Mouse (Mus musculus): ENCODE data around the gene Gli2. TPM values are rescaled to one million over a fixed set of nuclear protein-coding genes. Genes with fewer than 3 reads are reported as not detected.

The Gli2 gene
- polyA plus RNA-seq, 1 experiment from 2014 or later = 1.9 TPM

DNA sequence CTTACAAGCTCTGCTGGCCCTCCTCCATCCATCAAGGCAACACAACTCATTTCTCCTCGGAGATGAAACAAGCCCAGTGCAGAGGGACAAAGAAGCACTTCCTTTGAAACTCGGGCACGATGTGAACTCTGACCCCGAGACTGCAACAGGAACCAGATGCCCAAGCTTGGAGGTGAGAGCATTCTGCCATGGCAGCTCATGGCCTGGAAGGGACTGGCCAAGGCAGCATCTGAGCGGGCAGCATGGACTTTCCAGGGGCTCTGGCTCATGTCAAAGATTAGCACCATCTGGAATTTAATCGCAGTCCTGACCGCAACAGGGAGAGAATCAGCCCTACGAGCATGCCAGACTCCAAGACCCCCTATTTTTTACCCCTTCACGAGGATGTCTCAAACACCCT lies 148.5 kb downstream of the Gli2 start:
- Histone ChIP-seq H3K27ac (replicated peaks) (peak overlapping the region; percentile 30; the same call in 1 of the 2 replicates), H3K36me3 (no peaks in the 10 kb centered on the region), H3K4me1 (replicated peaks) (peaks cover 64% of the 10 kb centered on the region), H3K4me3 (no peak overlapping the region), H3K9me3 (no peaks in the 10 kb centered on the region), H3K4me2 (no peak overlapping the region), H3K27me3 (no peaks in the 10 kb centered on the region), H3K9ac (no peak overlapping the region)
- whole genome bisulfite sequencing = 42% methylated on average over 9 of the region's 9 CpGs
- no peak for ATAC-seq (ENCODE audit: low read depth)

DNA sequence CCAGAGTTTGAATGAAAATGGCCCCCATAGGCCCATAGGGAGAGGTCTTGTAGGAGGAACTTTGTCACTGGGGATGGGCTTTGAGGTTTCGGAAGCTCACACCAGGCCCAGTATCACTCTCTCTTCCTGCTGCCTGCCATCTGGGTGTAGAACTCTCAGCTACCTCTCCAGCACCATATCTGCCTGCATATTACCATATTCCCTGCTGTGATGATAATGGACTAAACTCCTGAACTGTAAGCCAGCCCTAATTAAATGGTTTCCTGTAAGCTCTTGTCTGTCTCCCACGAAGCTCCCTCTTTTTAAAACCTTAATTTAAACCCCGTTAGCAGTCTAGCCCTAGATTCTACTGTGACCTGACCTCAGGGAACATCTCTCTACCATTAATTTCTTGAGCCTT lies 149.0 kb downstream of the Gli2 start:
- Histone ChIP-seq H3K9ac (no peak overlapping the region), H3K27ac (replicated peaks) (no peak overlapping the region), H3K4me3 (no peak overlapping the region), H3K27me3 (no peaks in the 10 kb centered on the region), H3K4me2 (no peak overlapping the region), H3K9me3 (no peaks in the 10 kb centered on the region), H3K36me3 (no peaks in the 10 kb centered on the region), H3K4me1 (replicated peaks) (peaks cover 59% of the 10 kb centered on the region)
- peak; percentile 21; the same call in 1 of the 2 replicates for ATAC-seq (ENCODE audit: low read depth)
- WGBS = 32% methylated on average over 3 of the region's 3 CpGs

DNA sequence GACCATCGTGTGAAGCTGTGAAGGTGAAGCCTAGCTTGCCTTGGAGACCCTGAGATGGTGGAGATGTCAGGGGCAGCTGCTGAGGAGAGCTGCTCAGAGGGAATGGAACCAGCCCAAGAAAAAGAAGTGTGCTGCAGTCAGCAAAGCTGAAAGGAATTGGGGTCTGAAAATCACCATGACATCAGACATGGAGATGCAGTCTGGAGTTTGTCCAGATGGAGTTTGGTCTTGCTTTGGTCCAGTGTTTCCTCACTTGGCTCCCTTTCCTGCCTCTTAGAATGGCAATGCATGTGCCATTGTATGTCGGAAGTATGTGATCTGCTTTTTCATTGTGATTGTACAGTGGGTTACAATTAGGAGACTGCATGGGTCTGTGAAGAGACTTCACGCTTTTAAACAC lies 149.7 kb downstream of the Gli2 start:
- no peaks in the 10 kb centered on the region for H3K36me3 ChIP-seq
- 94% methylated on average over 3 of the region's 3 CpGs for WGBS
- no peak overlapping the region for H3K4me2 ChIP-seq
- H3K4me3 ChIP-seq = no peak overlapping the region
- no peak overlapping the region for H3K27ac ChIP-seq (replicated peaks)
- H3K9ac ChIP-seq = no peak overlapping the region
- ATAC-seq (ENCODE audit: low read depth) = no peak
- no peaks in the 10 kb centered on the region for H3K27me3 ChIP-seq
- no peaks in the 10 kb centered on the region for H3K9me3 ChIP-seq
- H3K4me1 ChIP-seq (replicated peaks) = peaks cover 52% of the 10 kb centered on the region

DNA sequence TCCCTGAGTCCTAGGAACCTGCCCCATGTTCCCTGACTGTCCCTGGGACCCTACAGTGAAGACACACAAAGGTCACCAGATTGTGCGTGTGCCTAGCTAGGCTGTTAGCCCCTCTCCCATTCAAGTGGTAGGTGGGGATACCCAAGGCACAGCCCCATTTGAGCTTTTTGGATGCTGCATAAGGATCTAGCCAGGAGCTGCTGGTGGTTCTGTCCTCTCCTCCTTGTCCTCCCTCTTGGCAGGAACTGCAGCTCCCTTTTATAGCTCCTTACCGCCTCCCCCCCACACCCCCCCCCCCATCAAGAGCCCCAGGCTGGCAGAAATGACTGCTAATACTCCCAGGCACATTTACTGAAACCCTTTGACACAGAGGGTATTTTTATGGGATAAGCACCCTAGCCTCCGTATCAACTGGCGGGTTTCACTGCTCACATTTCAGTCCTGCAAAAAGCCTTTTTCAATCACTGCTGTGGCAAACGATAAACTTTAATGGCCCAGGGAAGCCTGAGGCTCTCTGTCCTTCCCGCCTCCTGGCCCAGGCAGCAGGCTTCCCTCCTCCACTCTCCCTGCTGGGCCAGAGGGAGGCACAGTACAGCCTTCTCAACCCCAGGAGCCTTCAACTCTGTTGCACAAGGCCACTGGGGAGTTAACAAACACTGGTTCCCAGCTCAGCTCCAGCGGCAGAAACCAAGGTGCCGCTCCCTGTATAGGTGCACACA lies 151.4 kb downstream of the Gli2 start:
- no peaks in the 10 kb centered on the region for H3K9me3 ChIP-seq
- ATAC-seq (ENCODE audit: low read depth) = peak; percentile 67
- H3K4me3 ChIP-seq = no peak overlapping the region
- no peaks in the 10 kb centered on the region for H3K36me3 ChIP-seq
- H3K4me2 ChIP-seq = no peak overlapping the region
- WGBS = 17% methylated on average over 8 of the region's 8 CpGs
- H3K9ac ChIP-seq = no peak overlapping the region
- H3K27ac ChIP-seq (replicated peaks) = peak overlapping the region; percentile 77
- peaks cover 42% of the 10 kb centered on the region for H3K4me1 ChIP-seq (replicated peaks)
- H3K27me3 ChIP-seq = no peaks in the 10 kb centered on the region

DNA sequence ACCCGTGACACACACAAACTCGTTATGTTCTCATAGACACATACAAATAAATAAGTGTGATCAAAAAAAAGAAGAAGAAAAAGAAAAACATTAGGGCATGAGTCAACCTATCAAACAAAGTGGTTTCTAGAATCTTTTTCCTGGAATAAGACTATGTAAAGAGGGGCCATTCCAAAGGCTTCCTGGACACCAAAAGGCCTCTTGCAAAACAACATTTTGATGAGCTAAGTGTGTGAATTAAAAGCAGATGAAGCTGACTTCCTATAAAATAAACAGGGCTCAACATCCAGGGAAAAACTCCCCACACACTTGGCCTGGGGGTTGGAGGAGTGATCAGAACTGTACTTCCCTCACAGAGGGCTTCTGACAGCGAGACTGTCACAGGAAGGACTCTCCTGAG lies 155.1 kb downstream of the Gli2 start:
- Histone ChIP-seq H3K27me3 (0 out of 2 replicates have a peak, but pooled peaks cover 7% of the 10 kb centered on the region), H3K4me2 (no peak overlapping the region), H3K27ac (replicated peaks) (no peak overlapping the region), H3K9ac (no peak overlapping the region), H3K4me1 (replicated peaks) (peaks cover 29% of the 10 kb centered on the region), H3K36me3 (no peaks in the 10 kb centered on the region), H3K4me3 (no peak overlapping the region), H3K9me3 (no peaks in the 10 kb centered on the region)
- no peak for ATAC-seq (ENCODE audit: low read depth)
- 92% methylated on average over 3 of the region's 3 CpGs for WGBS

DNA sequence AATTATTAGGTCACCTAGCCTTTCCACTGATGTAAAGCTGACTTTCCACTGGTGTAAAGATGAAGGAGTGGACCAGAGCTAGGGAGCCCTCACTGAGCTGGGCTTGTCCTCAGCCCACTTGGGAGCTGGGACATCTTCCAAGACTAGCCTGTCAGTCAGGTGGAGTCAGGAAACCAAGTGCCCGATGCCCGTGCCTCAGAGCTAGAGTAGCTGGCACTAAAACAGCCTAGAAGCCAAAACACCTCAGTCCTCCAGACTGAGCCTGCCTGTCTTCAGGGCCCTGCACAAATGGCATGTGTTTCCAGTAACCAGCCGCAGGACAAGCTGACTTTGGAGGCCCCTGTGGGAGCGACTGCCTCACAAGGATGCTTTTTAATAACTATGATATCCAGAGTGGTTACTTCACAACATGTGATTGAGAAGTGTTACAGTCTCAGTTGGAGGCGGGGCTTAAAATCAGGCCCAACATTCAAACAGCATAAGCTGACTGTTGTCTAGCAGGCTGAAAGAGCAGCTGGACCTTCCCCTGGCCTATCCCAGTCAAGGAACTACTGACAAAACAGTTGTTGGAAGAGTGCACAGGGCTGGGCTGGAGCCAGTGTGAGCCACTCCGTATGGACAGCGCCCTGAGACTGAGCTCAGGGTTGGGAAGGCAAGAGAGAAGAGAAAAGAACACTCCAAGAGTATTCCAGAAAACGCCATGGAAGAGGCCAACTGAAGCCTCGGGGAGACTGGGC lies 158.2 kb downstream of the Gli2 start:
- H3K4me3 ChIP-seq = no peak overlapping the region
- peaks cover 21% of the 10 kb centered on the region for H3K4me1 ChIP-seq (replicated peaks)
- no peak overlapping the region for H3K4me2 ChIP-seq
- no peak overlapping the region for H3K27ac ChIP-seq (replicated peaks)
- WGBS = 82% methylated on average over 9 of the region's 9 CpGs
- no peak for ATAC-seq (ENCODE audit: low read depth)
- H3K36me3 ChIP-seq = no peaks in the 10 kb centered on the region
- no peak overlapping the region for H3K9ac ChIP-seq
- 0 out of 2 replicates have a peak, but pooled peaks cover 7% of the 10 kb centered on the region for H3K27me3 ChIP-seq
- H3K9me3 ChIP-seq = no peaks in the 10 kb centered on the region

DNA sequence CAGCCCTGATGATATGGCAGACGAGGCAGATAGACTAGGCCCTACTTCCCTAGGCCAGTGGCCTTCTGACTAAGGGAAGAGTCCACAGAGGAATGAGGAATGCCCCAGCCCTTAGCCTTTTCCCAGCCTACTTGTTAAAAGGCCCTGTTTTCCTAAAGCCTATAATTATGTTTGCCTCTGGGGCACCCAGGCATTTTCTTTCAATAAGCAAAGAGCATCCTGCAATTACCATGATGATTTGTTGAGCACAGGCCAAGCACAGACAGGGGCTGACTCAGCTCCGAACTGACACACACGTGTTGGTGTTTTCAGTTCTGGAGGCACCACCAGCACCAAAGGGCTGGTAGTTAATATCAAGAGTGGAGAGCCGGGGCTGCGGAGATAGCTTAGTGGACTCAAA lies 162.0 kb downstream of the Gli2 start:
- H3K4me3 ChIP-seq = no peak overlapping the region
- no peaks in the 10 kb centered on the region for H3K36me3 ChIP-seq
- no peak for ATAC-seq (ENCODE audit: low read depth)
- H3K9me3 ChIP-seq = no peaks in the 10 kb centered on the region
- 0 out of 2 replicates have a peak, but pooled peaks cover 7% of the 10 kb centered on the region for H3K27me3 ChIP-seq
- WGBS = 55% methylated on average over 5 of the region's 5 CpGs
- H3K27ac ChIP-seq (replicated peaks) = no peak overlapping the region
- H3K4me2 ChIP-seq = no peak overlapping the region
- H3K4me1 ChIP-seq (replicated peaks) = peaks cover 27% of the 10 kb centered on the region
- H3K9ac ChIP-seq = no peak overlapping the region

DNA sequence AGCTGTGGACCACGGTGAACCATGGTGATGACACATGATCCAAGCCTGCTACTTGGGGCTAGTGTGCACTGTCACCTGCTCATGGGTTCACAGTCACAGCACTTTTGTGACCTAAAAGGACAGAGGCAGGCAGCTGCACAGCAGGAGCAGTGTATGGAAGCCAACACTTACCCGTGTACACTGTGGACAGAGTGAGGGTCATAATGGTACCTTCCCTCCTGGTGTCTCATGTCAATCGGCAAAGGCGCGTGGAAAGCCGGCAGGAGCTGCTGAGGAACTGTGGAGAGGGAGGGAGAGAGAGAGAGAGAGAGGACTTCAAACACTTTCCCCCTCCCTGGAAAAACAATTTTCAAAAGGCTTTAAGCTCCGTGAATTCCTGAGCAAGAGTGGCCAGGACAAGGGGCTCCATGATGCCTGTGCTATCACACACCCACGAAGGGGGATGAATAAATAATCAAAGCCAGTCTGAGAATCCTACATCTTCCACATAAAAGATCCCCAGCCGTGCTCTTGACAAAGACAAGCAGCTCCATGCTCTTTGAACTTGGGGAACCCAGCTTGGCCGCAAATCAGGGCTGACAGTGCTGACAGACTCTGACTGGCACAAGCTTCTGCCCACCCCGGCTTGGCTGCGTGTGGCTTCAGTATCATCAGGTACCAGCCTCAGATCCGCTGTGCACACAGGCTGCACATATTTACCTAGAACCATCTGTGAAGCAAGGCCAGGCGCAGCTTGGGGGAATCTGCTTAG lies 163.1 kb downstream of the Gli2 start:
- Histone ChIP-seq H3K4me1 (replicated peaks) (peaks cover 25% of the 10 kb centered on the region), H3K4me3 (no peak overlapping the region), H3K27ac (replicated peaks) (no peak overlapping the region), H3K27me3 (0 out of 2 replicates have a peak, but pooled peaks cover 5% of the 10 kb centered on the region), H3K4me2 (no peak overlapping the region), H3K9me3 (no peaks in the 10 kb centered on the region), H3K36me3 (no peaks in the 10 kb centered on the region), H3K9ac (no peak overlapping the region)
- no peak; the same call in 1 of the 2 replicates for ATAC-seq (ENCODE audit: low read depth)
- WGBS = 24% methylated on average over 14 of the region's 14 CpGs

DNA sequence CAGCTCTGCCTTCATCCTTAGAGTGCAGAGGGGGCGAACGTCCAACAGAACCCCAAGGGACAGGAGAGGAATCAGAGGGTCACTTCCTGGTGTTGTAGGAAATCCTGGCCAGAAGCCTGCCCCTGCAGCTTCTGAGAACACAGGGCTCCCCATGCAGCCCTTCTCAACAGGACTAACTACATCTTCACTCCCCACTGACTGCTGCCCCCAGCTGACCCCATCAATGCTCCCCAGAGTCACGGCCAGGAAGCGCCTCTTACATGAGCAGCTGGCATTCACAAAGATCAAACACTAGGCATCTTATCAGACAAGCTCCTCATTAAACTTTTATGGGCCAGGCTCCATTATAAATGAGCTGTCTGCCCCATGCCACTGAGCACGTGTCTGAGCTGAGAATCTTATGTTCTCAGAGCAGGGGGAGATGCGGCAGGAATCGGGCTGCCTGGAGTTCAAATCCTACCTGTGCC lies 172.6 kb downstream of the Gli2 start:
- H3K9ac ChIP-seq = no peak overlapping the region
- no peak overlapping the region for H3K4me2 ChIP-seq
- 0 out of 2 replicates have a peak, but pooled peaks cover 5% of the 10 kb centered on the region for H3K4me1 ChIP-seq (replicated peaks)
- ATAC-seq (ENCODE audit: low read depth) = peak; percentile 44; the same call in 1 of the 2 replicates
- no peaks in the 10 kb centered on the region for H3K36me3 ChIP-seq
- whole genome bisulfite sequencing = 33% methylated on average over 7 of the region's 7 CpGs
- no peak overlapping the region for H3K27ac ChIP-seq (replicated peaks)
- no peaks in the 10 kb centered on the region for H3K27me3 ChIP-seq
- H3K9me3 ChIP-seq = no peaks in the 10 kb centered on the region
- no peak overlapping the region for H3K4me3 ChIP-seq

DNA sequence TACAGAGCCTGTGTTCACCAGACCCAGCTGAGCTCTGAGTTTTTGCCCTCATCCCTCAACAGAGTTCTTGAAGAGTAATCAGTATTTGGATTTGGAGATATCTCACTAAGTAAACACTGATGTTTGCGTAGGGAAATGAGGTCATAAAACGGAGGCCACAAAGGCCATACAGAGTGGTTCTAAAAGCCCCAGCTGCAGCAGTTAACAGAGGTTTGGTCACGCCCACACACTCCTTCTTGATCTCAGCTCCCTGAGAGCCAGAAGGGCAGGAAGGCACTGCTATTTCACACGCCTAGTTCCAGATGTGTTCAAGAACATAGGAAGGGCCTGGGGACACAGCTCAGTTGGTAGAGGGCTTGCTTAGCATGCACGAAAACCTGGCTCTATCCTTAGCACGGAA lies 175.1 kb downstream of the Gli2 start:
- Histone ChIP-seq H3K4me3 (no peak overlapping the region), H3K27me3 (no peaks in the 10 kb centered on the region), H3K4me1 (replicated peaks) (0 out of 2 replicates have a peak, but pooled peaks cover 5% of the 10 kb centered on the region), H3K4me2 (no peak overlapping the region), H3K9ac (no peak overlapping the region), H3K36me3 (no peaks in the 10 kb centered on the region), H3K27ac (replicated peaks) (no peak overlapping the region), H3K9me3 (no peaks in the 10 kb centered on the region)
- ATAC-seq (ENCODE audit: low read depth) = no peak
- 58% methylated on average over 6 of the region's 6 CpGs for WGBS

DNA sequence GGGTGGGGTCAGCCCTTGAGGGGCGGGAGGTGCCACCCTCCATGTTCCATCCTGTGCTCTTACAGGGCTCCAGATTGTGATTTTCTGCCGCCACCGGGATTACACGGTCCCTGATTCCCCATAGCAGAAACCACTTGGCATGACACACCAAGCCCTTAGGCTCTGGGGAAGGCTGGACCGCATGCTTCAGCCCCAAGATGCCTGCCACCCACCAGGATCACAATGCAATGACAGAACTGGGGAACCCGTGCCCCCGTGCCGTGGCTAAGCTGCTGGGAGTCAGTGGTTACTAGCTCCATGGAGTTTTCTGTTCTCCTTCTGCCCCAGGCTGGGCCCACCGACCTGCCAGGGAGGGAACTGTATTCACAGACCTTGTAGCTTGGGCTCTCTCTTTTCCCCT lies 178.2 kb downstream of the Gli2 start:
- Histone ChIP-seq H3K4me1 (replicated peaks) (no peaks in the 10 kb centered on the region), H3K27ac (replicated peaks) (no peak overlapping the region), H3K9ac (no peak overlapping the region), H3K4me3 (no peak overlapping the region), H3K36me3 (no peaks in the 10 kb centered on the region), H3K27me3 (no peaks in the 10 kb centered on the region), H3K4me2 (no peak overlapping the region), H3K9me3 (no peaks in the 10 kb centered on the region)
- no peak for ATAC-seq (ENCODE audit: low read depth)
- WGBS = 81% methylated on average over 9 of the region's 9 CpGs

DNA sequence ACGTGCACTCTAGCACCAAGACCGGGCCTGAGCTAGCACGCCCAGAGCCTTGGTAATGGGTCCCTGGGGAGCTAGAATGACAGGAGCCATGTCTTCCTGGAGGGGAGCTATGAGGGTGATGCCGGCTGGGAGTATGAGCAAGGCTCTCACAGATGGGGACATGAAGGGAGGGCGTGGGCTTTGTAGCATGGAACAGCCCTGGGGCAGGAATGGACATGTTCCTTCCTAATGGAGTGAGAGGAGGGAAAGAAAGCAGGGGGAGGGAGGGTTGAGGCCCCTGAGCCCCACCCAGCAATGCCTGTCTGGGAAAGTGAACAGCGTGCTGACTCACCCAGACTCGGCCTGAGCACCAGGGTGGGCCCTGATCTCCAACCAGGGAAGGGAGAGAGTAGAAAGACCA lies 179.9 kb downstream of the Gli2 start:
- Histone ChIP-seq H3K27ac (replicated peaks) (no peak overlapping the region), H3K4me2 (no peak overlapping the region), H3K9ac (no peak overlapping the region), H3K4me3 (no peak overlapping the region), H3K4me1 (replicated peaks) (no peaks in the 10 kb centered on the region), H3K27me3 (no peaks in the 10 kb centered on the region), H3K36me3 (no peaks in the 10 kb centered on the region), H3K9me3 (no peaks in the 10 kb centered on the region)
- WGBS = 63% methylated on average over 7 of the region's 7 CpGs
- no peak for ATAC-seq (ENCODE audit: low read depth)
